Mouse (Mus musculus): ENCODE results near the gene Gart. TPM values are rescaled to one million over a fixed set of nuclear protein-coding genes. Genes with fewer than 3 reads are reported as not detected.
A peak's percentile ranks its signal among the peaks of the same experiment; 100 is the strongest.

Gart gene
- polyA plus RNA-seq, 1 experiment from 2014 or later = 128 TPM

GRCm38 (mm10) chr16:91674500-91674899 lies 27.7 kb upstream of the Gart start:
- H3K4me2 ChIP-seq = no peak overlapping the region
- no peaks in the 10 kb centered on the region for H3K4me1 ChIP-seq
- H3K36me3 ChIP-seq = peaks cover 90% of the 10 kb centered on the region
- H3K4me3 ChIP-seq (replicated peaks) = no peak overlapping the region
- no peaks in the 10 kb centered on the region for H3K27me3 ChIP-seq
- ATAC-seq (replicated peaks; ENCODE audit: low FRiP score) = no peak
- 88% methylated on average over 4 of the region's 4 CpGs for WGBS
- no peak overlapping the region for H3K27ac ChIP-seq
- H3K9ac ChIP-seq = no peak overlapping the region
- H3K9me3 ChIP-seq (replicated peaks) = no peaks in the 10 kb centered on the region

- Histone ChIP-seq H3K36me3 (peaks cover 93% of the 10 kb centered on the region), H3K27me3 (no peaks in the 10 kb centered on the region), H3K4me3 (replicated peaks) (no peak overlapping the region), H3K27ac (no peak overlapping the region), H3K4me2 (no peak overlapping the region), H3K4me1 (no peaks in the 10 kb centered on the region), H3K9ac (no peak overlapping the region), H3K9me3 (replicated peaks) (peaks cover 9% of the 10 kb centered on the region; the same call in 1 of the 2 replicates)
- 96% methylated on average over 3 of the region's 3 CpGs for WGBS
- no peak for ATAC-seq (replicated peaks; ENCODE audit: low FRiP score)
Measured at GRCm38 (mm10) chr16:91663795-91664194, 17.0 kb upstream of the Gart start.

DNA sequence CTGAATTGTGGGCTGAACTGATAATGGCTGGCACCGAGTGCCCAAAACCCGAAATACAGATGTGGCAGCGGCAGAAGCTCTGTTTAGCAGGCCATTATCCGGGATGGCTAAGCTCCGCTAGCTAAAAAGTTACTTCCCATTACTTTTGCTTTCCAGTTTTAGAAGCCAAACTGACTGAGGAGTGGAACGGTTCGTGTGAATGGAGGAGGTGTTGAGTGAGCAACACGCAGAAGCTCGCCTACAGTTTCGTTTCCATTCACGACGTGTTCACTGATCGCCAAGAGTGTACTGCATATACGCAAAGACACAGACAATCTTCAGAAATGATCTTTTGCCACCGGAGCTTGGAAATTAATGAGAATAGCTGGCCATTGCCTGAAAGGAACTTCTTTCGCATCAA lies 15.6 kb upstream of the Gart start:
- no peak for ATAC-seq (replicated peaks; ENCODE audit: low FRiP score)
- no peak overlapping the region for H3K9ac ChIP-seq
- no peaks in the 10 kb centered on the region for H3K4me1 ChIP-seq
- H3K9me3 ChIP-seq (replicated peaks) = peaks cover 9% of the 10 kb centered on the region; the same call in 1 of the 2 replicates
- no peak overlapping the region for H3K4me2 ChIP-seq
- H3K36me3 ChIP-seq = peaks cover 97% of the 10 kb centered on the region
- 95% methylated on average over 16 of the region's 16 CpGs for WGBS
- no peaks in the 10 kb centered on the region for H3K27me3 ChIP-seq
- no peak overlapping the region for H3K27ac ChIP-seq
- no peak overlapping the region for H3K4me3 ChIP-seq (replicated peaks)

DNA sequence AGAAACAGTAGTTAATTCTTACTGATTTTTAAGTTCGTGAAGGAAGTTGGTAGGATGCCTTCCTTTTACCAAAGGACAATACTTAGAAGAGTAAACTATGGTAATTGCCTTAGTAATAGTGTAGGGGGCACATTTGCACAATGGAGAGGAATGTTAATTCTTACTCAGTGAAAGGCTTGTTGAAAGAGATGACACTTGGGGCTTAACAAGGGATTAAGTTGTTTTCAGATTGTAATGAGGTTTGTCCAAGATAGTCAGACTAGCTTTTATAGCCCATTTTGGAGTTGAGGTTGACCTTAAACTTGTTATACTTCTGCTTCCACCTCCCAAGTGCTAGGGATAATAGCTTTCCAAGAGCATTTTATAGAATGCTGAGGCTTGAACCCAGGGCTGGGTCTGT lies 14.6 kb upstream of the Gart start:
- WGBS = 75% methylated on average over 1 of the region's 1 CpGs
- Histone ChIP-seq H3K27ac (no peak overlapping the region), H3K9ac (no peak overlapping the region), H3K27me3 (no peaks in the 10 kb centered on the region), H3K4me2 (no peak overlapping the region), H3K9me3 (replicated peaks) (peaks cover 9% of the 10 kb centered on the region; the same call in 1 of the 2 replicates), H3K36me3 (peaks cover 97% of the 10 kb centered on the region), H3K4me3 (replicated peaks) (no peak overlapping the region), H3K4me1 (no peaks in the 10 kb centered on the region)
- no peak for ATAC-seq (replicated peaks; ENCODE audit: low FRiP score)

DNA sequence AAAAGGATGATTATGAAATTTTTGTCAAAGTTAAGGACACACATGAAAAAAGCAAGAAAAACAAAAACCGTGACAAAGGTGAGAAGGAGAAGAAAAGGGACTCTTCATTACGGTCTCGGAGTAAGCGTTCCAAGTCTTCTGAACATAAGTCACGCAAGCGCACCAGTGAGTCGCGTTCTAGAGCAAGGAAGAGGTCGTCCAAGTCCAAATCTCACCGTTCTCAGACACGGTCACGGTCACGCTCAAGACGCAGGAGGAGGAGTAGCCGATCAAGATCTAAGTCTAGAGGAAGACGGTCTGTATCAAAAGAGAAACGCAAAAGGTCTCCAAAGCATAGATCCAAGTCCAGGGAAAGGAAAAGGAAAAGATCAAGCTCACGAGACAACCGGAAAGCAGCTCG lies 13.0 kb upstream of the Gart start:
- no peak overlapping the region for H3K4me3 ChIP-seq (replicated peaks)
- H3K27ac ChIP-seq = no peak overlapping the region
- H3K36me3 ChIP-seq = peaks cover 97% of the 10 kb centered on the region
- peaks cover 9% of the 10 kb centered on the region; the same call in 1 of the 2 replicates for H3K9me3 ChIP-seq (replicated peaks)
- WGBS = 96% methylated on average over 20 of the region's 20 CpGs
- H3K4me2 ChIP-seq = no peak overlapping the region
- no peak overlapping the region for H3K9ac ChIP-seq
- H3K4me1 ChIP-seq = no peaks in the 10 kb centered on the region
- no peaks in the 10 kb centered on the region for H3K27me3 ChIP-seq
- ATAC-seq (replicated peaks; ENCODE audit: low FRiP score) = no peak

- no peak overlapping the region for H3K4me3 ChIP-seq (replicated peaks)
- H3K9ac ChIP-seq = no peak overlapping the region
- peaks cover 96% of the 10 kb centered on the region for H3K36me3 ChIP-seq
- H3K27me3 ChIP-seq = no peaks in the 10 kb centered on the region
- H3K27ac ChIP-seq = no peak overlapping the region
- no peak overlapping the region for H3K4me2 ChIP-seq
- WGBS = 96% methylated on average over 5 of the region's 5 CpGs
- peaks cover 9% of the 10 kb centered on the region; the same call in 1 of the 2 replicates for H3K9me3 ChIP-seq (replicated peaks)
- no peak for ATAC-seq (replicated peaks; ENCODE audit: low FRiP score)
- H3K4me1 ChIP-seq = no peaks in the 10 kb centered on the region
Measured at GRCm38 (mm10) chr16:91658471-91658870, 11.7 kb upstream of the Gart start.

DNA sequence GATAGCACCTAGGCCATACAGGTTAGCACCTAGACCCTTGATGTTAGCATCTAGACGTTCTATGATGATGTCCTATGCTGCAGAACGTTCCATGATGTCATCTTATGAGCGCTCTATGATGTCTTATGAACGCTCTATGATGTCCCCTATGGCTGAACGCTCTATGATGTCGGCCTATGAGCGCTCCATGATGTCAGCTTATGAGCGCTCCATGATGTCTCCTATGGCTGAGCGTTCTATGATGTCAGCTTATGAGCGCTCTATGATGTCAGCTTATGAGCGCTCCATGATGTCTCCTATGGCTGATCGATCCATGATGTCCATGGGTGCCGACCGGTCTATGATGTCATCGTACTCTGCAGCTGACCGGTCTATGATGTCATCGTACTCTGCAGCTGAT lies 10.5 kb upstream of the Gart start:
- Histone ChIP-seq H3K27ac (no peak overlapping the region), H3K9ac (no peak overlapping the region), H3K27me3 (no peaks in the 10 kb centered on the region), H3K4me3 (replicated peaks) (no peak overlapping the region), H3K36me3 (peaks cover 92% of the 10 kb centered on the region), H3K9me3 (replicated peaks) (peaks cover 9% of the 10 kb centered on the region; the same call in 1 of the 2 replicates), H3K4me2 (no peak overlapping the region), H3K4me1 (no peaks in the 10 kb centered on the region)
- 0 out of 2 replicates have a peak, but pooled peaks have one; percentile 52 for ATAC-seq (replicated peaks; ENCODE audit: low FRiP score)
- 96% methylated on average over 17 of the region's 17 CpGs for WGBS

- no peak for ATAC-seq (replicated peaks; ENCODE audit: low FRiP score)
- H3K4me2 ChIP-seq = no peak overlapping the region
- H3K27me3 ChIP-seq = no peaks in the 10 kb centered on the region
- H3K9ac ChIP-seq = no peak overlapping the region
- H3K9me3 ChIP-seq (replicated peaks) = peaks cover 9% of the 10 kb centered on the region; the same call in 1 of the 2 replicates
- H3K4me3 ChIP-seq (replicated peaks) = no peak overlapping the region
- no peak overlapping the region for H3K27ac ChIP-seq
- WGBS = 92% methylated on average over 9 of the region's 9 CpGs
- H3K36me3 ChIP-seq = peaks cover 88% of the 10 kb centered on the region
- 0 out of 2 replicates have a peak, but pooled peaks cover 2% of the 10 kb centered on the region for H3K4me1 ChIP-seq
Measured at GRCm38 (mm10) chr16:91655285-91655684, 8.5 kb upstream of the Gart start.

GRCm38 (mm10) chr16:91652191-91652590 lies 5.4 kb upstream of the Gart start:
- 91% methylated on average over 3 of the region's 3 CpGs for WGBS

DNA sequence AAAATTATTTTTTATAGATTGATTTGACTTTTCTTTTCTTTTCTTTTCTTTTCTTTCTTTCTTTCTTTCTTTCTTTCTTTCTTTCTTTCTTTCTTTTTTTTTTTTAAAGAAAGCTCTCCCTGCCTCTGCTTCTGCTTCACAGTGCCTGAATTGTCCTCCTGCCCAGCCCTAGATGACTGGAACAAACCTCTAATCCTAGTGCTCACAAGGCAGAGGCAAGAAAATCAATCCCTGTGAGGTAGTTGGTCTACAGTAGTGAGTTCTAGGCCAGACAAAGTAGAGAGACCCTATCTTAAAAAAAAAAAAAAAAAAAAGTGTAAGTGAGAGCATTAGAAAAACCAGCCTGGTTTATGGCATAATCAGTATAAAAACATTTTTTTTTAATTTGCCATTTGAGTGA lies 3.0 kb upstream of the Gart start:
- Histone ChIP-seq H3K4me1 (peaks cover 12% of the 10 kb centered on the region), H3K4me3 (replicated peaks) (no peak overlapping the region; the same call in 1 of the 2 replicates), H3K27me3 (no peaks in the 10 kb centered on the region), H3K9ac (no peak overlapping the region), H3K4me2 (peak overlapping the region; percentile 33; the same call in 1 of the 2 replicates), H3K9me3 (replicated peaks) (no peaks in the 10 kb centered on the region), H3K36me3 (peaks cover 33% of the 10 kb centered on the region), H3K27ac (no peak overlapping the region)
- ATAC-seq (replicated peaks; ENCODE audit: low FRiP score) = no peak

More at GRCm38 (mm10) chr16:91652191-91652590, 5.4 kb upstream of the Gart start:
- H3K4me2 ChIP-seq = no peak overlapping the region
- peaks cover 57% of the 10 kb centered on the region for H3K36me3 ChIP-seq
- H3K4me1 ChIP-seq = peaks cover 9% of the 10 kb centered on the region
- H3K9me3 ChIP-seq (replicated peaks) = no peaks in the 10 kb centered on the region
- H3K4me3 ChIP-seq (replicated peaks) = no peak overlapping the region
- no peak overlapping the region for H3K27ac ChIP-seq
- no peaks in the 10 kb centered on the region for H3K27me3 ChIP-seq
- no peak for ATAC-seq (replicated peaks; ENCODE audit: low FRiP score)
- no peak overlapping the region for H3K9ac ChIP-seq

- Histone ChIP-seq H3K9ac (peak overlapping the region; percentile 15; the same call in 1 of the 2 replicates), H3K4me1 (peaks cover 15% of the 10 kb centered on the region), H3K9me3 (replicated peaks) (no peaks in the 10 kb centered on the region), H3K27me3 (no peaks in the 10 kb centered on the region), H3K4me3 (replicated peaks) (peak overlapping the region; percentile 87), H3K27ac (no peak overlapping the region), H3K4me2 (peak overlapping the region; percentile 97), H3K36me3 (peaks cover 28% of the 10 kb centered on the region)
- WGBS = 61% methylated on average over 3 of the region's 3 CpGs
- no peak for ATAC-seq (replicated peaks; ENCODE audit: low FRiP score)
Measured at GRCm38 (mm10) chr16:91649246-91649645, 2.5 kb upstream of the Gart start.

- peak overlapping the region; percentile 99 for H3K27ac ChIP-seq
- H3K4me3 ChIP-seq (replicated peaks) = peak overlapping the region; percentile 87
- peaks cover 21% of the 10 kb centered on the region for H3K36me3 ChIP-seq
- peak; percentile 72 for ATAC-seq (replicated peaks; ENCODE audit: low FRiP score)
- H3K27me3 ChIP-seq = no peaks in the 10 kb centered on the region
- H3K9me3 ChIP-seq (replicated peaks) = no peaks in the 10 kb centered on the region
- H3K4me2 ChIP-seq = peak overlapping the region; percentile 97
- under 1% methylated on average over 25 of the region's 25 CpGs for WGBS
- H3K9ac ChIP-seq = peak overlapping the region; percentile 81
- H3K4me1 ChIP-seq = peaks cover 15% of the 10 kb centered on the region
Measured at GRCm38 (mm10) chr16:91648220-91648550, 1.4 kb upstream of the Gart start.
